27 mouse cellular contexts compared by ENCODE assay signal in genomic region chr4:57930559-57931170, GRCm38 (mm10). TPM values are rescaled to one million over a fixed set of nuclear protein-coding genes. Genes with fewer than 3 reads are reported as not detected.
DNase-seq lines count a peak whose midpoint lies in the region; ATAC-seq and TF ChIP-seq lines count a peak whose summit lies in the region.
"Had no signal": no experiment of that assay in that cellular context is flagged by ENCODE, and none has a peak within 500 bp of the region (broad histone marks: within the 10 kb centered on the region; RNA-seq: fewer than 3 reads in every experiment).

No protein-coding gene starts in this region.

- H3K27me3 ChIP-seq in forebrain, embryonic 11.5 days (ENCODE audit: control insufficient read depth, insufficient read depth, low read length), result no peaks in the 10 kb centered on the region
- H3K27me3 ChIP-seq in forebrain, postnatal 0 days (ENCODE audit: insufficient read depth, low read length), result no peaks in the 10 kb centered on the region
- H3K27me3 ChIP-seq in embryonic facial prominence, embryonic 10.5 days (replicated peaks; ENCODE audit: low read depth, poor library complexity, severe bottlenecking), result no peaks in the 10 kb centered on the region
- H3K27me3 ChIP-seq: forebrain, embryonic 13.5 days; hindbrain, embryonic 13.5 days; limb, embryonic 15.5 days; lung, embryonic 15.5 days; midbrain, embryonic 12.5 days; neural tube, embryonic 12.5 days had no signal

- no peak overlapping the region for H3K4me2 ChIP-seq in forebrain, embryonic 11.5 days (ENCODE audit: low read depth, low read length, severe bottlenecking)
- H3K4me2 ChIP-seq in forebrain, postnatal 0 days (ENCODE audit: low read depth), result no peak overlapping the region
- H3K4me2 ChIP-seq: forebrain, embryonic 13.5 days; heart, embryonic 11.5 days; hindbrain, embryonic 13.5 days; limb, embryonic 15.5 days; lung, embryonic 15.5 days; midbrain, embryonic 12.5 days; neural tube, embryonic 12.5 days had no signal

- DNase-seq in forebrain, embryonic 11.5 days (ENCODE audit: low spot score), result peak; percentile 19
- no peak for DNase-seq in forebrain, postnatal 0 days
- peak; percentile 16 for DNase-seq in thymus, postnatal 0 days (ENCODE audit: low spot score)
- no peak for DNase-seq in thymus, postnatal 4 days
- DNase-seq in lung, postnatal 36 days, result peak; percentile 76
- no peak for DNase-seq in embryonic facial prominence, embryonic 10.5 days (ENCODE audit: low spot score)
- no peak for DNase-seq in retina, postnatal 1 day
- DNase-seq in retina, embryonic 14.5 days (ENCODE audit: low spot score), result no peak
- DNase-seq: cerebellum, adult 2 months; cerebellum, postnatal 36 days; gastrocnemius, postnatal 25 days; heart, postnatal 10 days; kidney, adult 2 months; kidney, postnatal 14 days; layer of hippocampus, postnatal 36 days; thymus, adult 2 months had no signal

- no peak overlapping the region for H3K27ac ChIP-seq in forebrain, embryonic 11.5 days (ENCODE audit: low read depth, low read length)
- no peak overlapping the region for H3K27ac ChIP-seq in forebrain, postnatal 0 days (ENCODE audit: low read depth, low read length)
- H3K27ac ChIP-seq in embryonic facial prominence, embryonic 10.5 days (replicated peaks), result no peak overlapping the region
- H3K27ac ChIP-seq: forebrain, embryonic 13.5 days; hindbrain, embryonic 13.5 days; layer of hippocampus, adult 2 months; limb, embryonic 15.5 days; lung, embryonic 15.5 days; midbrain, embryonic 12.5 days; neural tube, embryonic 12.5 days had no signal

- no peak for TF ChIP-seq CTCF in forebrain, postnatal 0 days (IDR thresholded peaks at IDR 0.05; ENCODE audit: low read depth)

- no peak overlapping the region for H3K9ac ChIP-seq in forebrain, embryonic 11.5 days (ENCODE audit: low read length)
- no peak overlapping the region for H3K9ac ChIP-seq in forebrain, postnatal 0 days
- H3K9ac ChIP-seq: forebrain, embryonic 13.5 days; hindbrain, embryonic 13.5 days; limb, embryonic 15.5 days; lung, embryonic 15.5 days; midbrain, embryonic 12.5 days; neural tube, embryonic 12.5 days had no signal

- H3K4me1 ChIP-seq in forebrain, embryonic 11.5 days (replicated peaks; ENCODE audit: control insufficient read depth, insufficient read depth, low read length), result no peaks in the 10 kb centered on the region
- H3K4me1 ChIP-seq in forebrain, postnatal 0 days (ENCODE audit: insufficient read depth), result no peaks in the 10 kb centered on the region
- no peaks in the 10 kb centered on the region for H3K4me1 ChIP-seq in embryonic facial prominence, embryonic 10.5 days
- H3K4me1 ChIP-seq: forebrain, embryonic 13.5 days; hindbrain, embryonic 13.5 days; limb, embryonic 15.5 days; lung, embryonic 15.5 days; midbrain, embryonic 12.5 days; neural tube, embryonic 12.5 days had no signal

- no peaks in the 10 kb centered on the region for H3K9me3 ChIP-seq in forebrain, embryonic 11.5 days (ENCODE audit: control insufficient read depth, low read length)
- H3K9me3 ChIP-seq in forebrain, postnatal 0 days (ENCODE audit: low read length), result no peaks in the 10 kb centered on the region
- H3K9me3 ChIP-seq in embryonic facial prominence, embryonic 10.5 days, result no peaks in the 10 kb centered on the region
- H3K9me3 ChIP-seq: forebrain, embryonic 13.5 days; G1E; limb, embryonic 15.5 days; lung, embryonic 15.5 days; midbrain, embryonic 12.5 days had no signal

- no peak overlapping the region for H3K4me3 ChIP-seq in forebrain, embryonic 11.5 days (ENCODE audit: low read depth, low read length)
- no peak overlapping the region for H3K4me3 ChIP-seq in forebrain, postnatal 0 days (ENCODE audit: low read depth, low read length)
- H3K4me3 ChIP-seq in embryonic facial prominence, embryonic 10.5 days, result no peak overlapping the region
- H3K4me3 ChIP-seq: forebrain, embryonic 13.5 days; hindbrain, embryonic 13.5 days; layer of hippocampus, adult 2 months; limb, embryonic 15.5 days; lung, embryonic 15.5 days; midbrain, embryonic 12.5 days; neural tube, embryonic 12.5 days had no signal

- no peaks in the 10 kb centered on the region for H3K36me3 ChIP-seq in forebrain, embryonic 11.5 days (ENCODE audit: control insufficient read depth, insufficient read depth, low read length)
- H3K36me3 ChIP-seq in forebrain, postnatal 0 days (ENCODE audit: insufficient read depth), result no peaks in the 10 kb centered on the region
- H3K36me3 ChIP-seq in embryonic facial prominence, embryonic 10.5 days (replicated peaks), result no peaks in the 10 kb centered on the region
- H3K36me3 ChIP-seq: G1E; limb, embryonic 15.5 days; lung, embryonic 15.5 days; midbrain, embryonic 12.5 days; neural tube, embryonic 12.5 days had no signal

- 81% methylated on average over 5 of the region's 5 CpGs for WGBS in forebrain, embryonic 11.5 days
- 86% methylated on average over 5 of the region's 5 CpGs for WGBS in forebrain, postnatal 0 days
- 80% methylated on average over 5 of the region's 5 CpGs for WGBS in embryonic facial prominence, embryonic 10.5 days

- ATAC-seq in forebrain, embryonic 11.5 days (replicated peaks; ENCODE audit: low FRiP score), result no peak
- ATAC-seq in forebrain, postnatal 0 days, result no peak
- ATAC-seq: CD4-positive, CD25-positive, alpha-beta regulatory T cell, adult 4 months; forebrain, embryonic 13.5 days; inflammation-experienced regulatory T-cells, adult 6 months had no signal

RNA-seq across cellular contexts. Expression of gene D630039A03Rik, which starts 14.6 kb away (rescaled TPM):
- polyA plus RNA-seq in forebrain, embryonic 11.5 days (2014; fragmentation: Nextera tagmentation; extraction: Ambion mirVana), result not detected in 2 replicates
- 0.29 TPM in 1 of 2 replicates, not detected in the other for total RNA-seq in forebrain, postnatal 0 days (2014; rRNA removed)
- polyA plus RNA-seq in forebrain, postnatal 0 days (2015; fragmentation: Nextera tagmentation; extraction: Ambion mirVana), result not detected in 2 replicates
- polyA plus RNA-seq in thymus, postnatal 0 days (2015; fragmentation: Nextera tagmentation; extraction: Ambion mirVana), result 0.13 and 0.16 TPM in 2 replicates
- polyA plus RNA-seq in embryonic facial prominence, embryonic 10.5 days (2016; fragmentation: Nextera tagmentation; extraction: Ambion mirVana), result 0.11 TPM in 1 of 2 replicates, not detected in the other
- total RNA-seq: gastrocnemius, postnatal 25 days had no signal
- polyA plus RNA-seq: G1E had no signal

RNA-seq across cellular contexts. Expression of gene Txn1, which starts 25.5 kb away (rescaled TPM):
- 392 and 414 TPM in 2 replicates for polyA plus RNA-seq in forebrain, embryonic 11.5 days (2014; fragmentation: Nextera tagmentation; extraction: Ambion mirVana)
- total RNA-seq in forebrain, postnatal 0 days (2014; rRNA removed), result 92.1 and 115 TPM in 2 replicates
- polyA plus RNA-seq in forebrain, postnatal 0 days (2015; fragmentation: Nextera tagmentation; extraction: Ambion mirVana), result 340 and 365 TPM in 2 replicates
- 716 and 724 TPM in 2 replicates for polyA plus RNA-seq in thymus, postnatal 0 days (2015; fragmentation: Nextera tagmentation; extraction: Ambion mirVana)
- polyA plus RNA-seq in embryonic facial prominence, embryonic 10.5 days (2016; fragmentation: Nextera tagmentation; extraction: Ambion mirVana), result 405 and 415 TPM in 2 replicates

Comparison
In these comparisons a context has a peak if more than half of its experiments do, and no peak if none do; other contexts are left out.
1. DNase-seq: peak in forebrain, embryonic 11.5 days (single experiment), thymus, postnatal 0 days (single experiment) and lung, postnatal 36 days (single experiment); none in forebrain, postnatal 0 days (single experiment), thymus, postnatal 4 days (single experiment), embryonic facial prominence, embryonic 10.5 days (single experiment), retina, postnatal 1 day (single experiment) and retina, embryonic 14.5 days (single experiment).